Mouse (Mus musculus): ENCODE measurements around the gene Pbxip1.

The Pbxip1 gene

DNA sequence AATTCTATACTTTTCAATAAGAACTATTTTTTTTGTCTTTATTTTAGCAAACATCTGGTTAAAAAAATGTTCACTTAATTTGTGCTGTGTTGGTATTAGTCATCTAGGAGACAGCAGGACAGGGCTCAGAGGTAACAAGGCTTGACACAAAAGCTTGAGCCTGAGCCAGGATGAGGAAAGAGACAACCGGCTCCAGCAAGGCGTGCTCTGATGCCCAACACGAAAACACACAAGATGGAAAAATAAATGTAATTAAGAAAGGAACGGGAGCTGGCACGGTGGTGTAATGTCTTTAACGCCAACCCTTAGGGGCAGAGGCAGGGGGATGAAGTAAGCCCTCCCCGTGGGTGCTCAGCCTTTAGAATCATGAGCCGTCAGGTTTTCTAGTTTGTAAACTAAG lies 49.6 kb downstream of the Pbxip1 start:
- no peak for DNase-seq (ENCODE audit: low read depth, low spot score)

DNA sequence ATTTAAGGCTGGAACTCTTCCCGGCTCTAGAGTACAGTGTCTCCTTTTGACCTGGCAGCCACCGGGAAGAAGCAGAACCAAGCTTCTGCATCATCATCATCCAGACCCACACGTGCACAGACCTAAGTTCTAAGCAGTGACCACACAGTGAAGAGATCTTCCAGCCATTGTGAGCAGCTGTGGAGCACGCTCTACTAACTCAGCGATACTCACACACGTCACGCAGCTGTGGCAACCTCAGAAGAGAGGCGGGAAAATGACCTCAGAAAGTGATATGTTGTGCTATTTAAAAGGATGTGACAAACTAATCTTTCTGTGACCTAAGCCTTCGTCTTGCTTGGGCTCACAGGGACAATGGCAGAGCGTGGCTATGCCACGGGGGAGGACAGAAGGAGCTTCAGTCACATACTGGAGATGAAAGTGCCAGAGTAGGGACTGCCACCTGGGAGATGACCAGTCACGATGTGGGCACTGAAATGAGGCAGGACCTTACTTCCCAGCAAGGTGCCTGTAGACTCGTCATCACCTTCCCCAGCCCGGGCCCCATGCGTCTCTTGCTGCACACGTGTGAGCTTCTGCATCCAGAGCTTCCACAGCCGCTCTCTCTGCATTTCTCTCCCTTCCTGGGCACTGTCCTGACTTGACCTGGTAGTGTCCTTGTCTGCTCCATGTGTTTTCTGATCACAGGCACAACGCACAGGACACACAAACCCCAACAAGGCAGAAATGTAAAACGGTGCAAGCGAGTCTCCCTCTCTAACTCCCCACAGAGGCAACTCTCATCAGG lies 50.6 kb downstream of the Pbxip1 start:
- DNase-seq (ENCODE audit: low read depth, low spot score) = no peak

DNA sequence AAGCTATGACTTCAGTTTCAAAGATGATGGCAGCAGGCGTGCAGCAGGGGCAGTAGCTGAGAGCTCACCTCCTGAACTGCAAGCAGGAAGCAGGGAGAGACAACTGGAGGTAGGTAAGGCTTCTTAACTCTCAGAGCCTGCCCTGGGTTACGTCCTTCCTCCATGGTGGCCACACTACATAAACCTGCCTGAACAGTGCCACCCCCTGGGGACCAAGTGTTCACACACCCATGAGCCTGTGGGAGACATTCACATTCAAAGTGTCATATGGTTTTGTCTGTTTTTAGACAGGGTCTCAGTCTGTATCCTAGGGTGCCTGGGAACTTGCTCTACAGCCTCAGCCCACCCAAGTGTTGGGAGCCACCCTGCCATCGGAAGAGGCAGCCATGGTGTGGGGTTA lies 54.3 kb downstream of the Pbxip1 start:
- DNase-seq (ENCODE audit: low read depth, low spot score) = peak; percentile 15

DNA sequence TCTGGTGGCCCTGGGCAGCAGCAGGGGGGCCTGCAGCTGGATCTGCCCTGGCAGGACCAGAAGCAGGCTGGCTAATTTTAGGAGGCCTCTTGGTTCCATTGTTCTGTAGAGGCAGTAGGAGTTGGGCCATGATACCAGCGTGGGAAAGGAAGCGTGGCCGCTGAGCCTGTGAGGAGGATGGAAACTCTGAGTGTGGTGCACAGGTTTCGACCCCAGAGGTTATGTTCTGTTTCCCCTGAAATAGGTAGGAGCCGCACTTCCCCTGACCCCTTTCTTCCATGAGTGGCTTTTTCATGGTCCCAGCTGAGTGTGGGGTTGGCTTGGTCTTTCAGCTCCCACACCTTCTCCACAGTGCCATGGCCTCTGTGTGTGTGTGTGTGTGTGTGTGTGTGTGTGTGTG lies 55.1 kb downstream of the Pbxip1 start:
- DNase-seq (ENCODE audit: low read depth, low spot score) = peak; percentile 54

DNA sequence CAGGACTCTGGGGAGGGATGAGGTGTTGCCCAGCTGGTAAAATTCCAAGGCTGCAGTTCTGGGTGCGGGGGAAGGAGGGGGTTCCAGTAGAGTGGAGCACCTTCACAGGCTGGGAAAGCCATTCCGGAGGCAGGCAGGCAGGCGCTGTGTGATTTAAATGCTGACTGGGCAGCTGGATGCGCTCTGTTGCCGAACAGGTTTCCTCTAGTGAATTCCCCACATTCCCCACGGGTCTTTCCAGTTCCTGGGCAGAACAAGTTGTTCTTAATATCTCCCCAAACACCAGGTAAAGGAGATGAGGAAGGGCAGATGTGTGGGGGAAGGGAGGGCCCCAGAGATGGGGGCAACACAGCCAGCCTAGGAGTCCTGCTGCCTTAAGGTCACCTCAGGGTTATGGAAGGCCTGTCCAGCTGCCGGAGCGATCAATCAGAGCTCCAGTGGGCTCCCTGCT lies 56.2 kb downstream of the Pbxip1 start:
- DNase-seq (ENCODE audit: low read depth, low spot score) = no peak

DNA sequence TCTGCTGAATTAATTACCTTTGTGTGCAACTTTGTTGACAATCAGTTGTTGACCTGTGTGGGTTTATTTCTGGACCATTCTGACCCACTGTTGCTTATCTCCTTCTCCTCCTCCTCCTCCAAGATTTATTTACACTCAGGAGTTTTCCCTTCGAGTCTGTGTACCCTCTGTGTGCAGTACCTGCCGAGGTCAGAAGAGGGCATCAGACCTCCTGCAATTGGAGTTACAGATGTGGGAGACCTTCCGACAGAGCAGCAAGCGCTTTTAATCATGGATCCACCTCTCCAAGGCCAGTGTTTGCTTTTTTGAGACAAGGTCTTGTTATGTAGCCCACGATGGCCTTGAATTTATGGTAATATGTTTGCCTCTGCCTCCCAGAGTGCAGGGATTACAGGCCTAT lies 58.1 kb downstream of the Pbxip1 start:
- DNase-seq (ENCODE audit: low read depth, low spot score) = no peak

DNA sequence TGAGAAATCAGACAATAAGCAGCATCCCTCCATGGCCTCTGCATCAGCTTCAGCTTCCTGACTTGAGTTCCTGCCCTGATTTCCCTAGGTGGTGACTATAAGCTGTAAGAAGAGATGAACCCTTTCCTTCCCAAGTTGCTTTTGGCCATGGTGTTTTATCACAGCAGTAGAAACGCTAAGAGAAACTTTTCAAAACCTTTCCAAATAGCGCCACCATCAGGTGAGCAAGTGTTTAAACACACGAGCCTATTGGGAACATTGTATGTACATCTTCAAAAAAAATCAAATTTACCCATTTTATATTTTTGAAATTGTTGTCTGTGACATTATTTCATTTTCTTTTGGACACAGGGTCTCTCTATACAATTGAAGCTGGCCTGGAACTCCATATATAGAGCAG lies 59.9 kb downstream of the Pbxip1 start:
- DNase-seq (ENCODE audit: low read depth, low spot score) = no peak

DNA sequence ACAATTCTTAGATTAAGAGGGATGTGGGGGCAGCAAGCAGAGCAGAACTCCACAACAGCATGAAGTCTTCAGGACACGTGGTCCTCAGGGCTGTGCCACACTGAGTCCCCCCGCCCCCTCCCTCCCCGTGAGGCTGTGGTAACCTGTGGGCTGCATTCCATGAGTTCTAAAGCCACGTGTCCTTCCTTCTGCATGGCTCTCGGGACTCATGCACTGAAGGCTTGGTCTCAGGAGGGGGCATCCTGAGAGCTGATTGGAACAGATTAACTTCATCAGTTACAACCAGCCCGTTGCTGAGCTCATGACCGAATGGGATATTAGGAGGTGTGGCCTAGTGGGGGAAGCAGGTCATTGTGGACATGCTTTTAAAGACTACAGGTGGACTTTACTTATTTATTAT lies 63.2 kb downstream of the Pbxip1 start:
- DNase-seq (ENCODE audit: low read depth, low spot score) = no peak
